Mouse (Mus musculus) midbrain, embryonic 16.5 days (tissue): ENCODE data around the gene Cyb561d1. TPM values are rescaled to one million over a fixed set of nuclear protein-coding genes. Genes with fewer than 3 reads are reported as not detected.

Source experiments
- ATAC-seq: fragments of 200-750 bp; cut with Nextera tagmentation; 2 replicates; pipeline ENCODE4 v1.8.0; 2017; ENCODE audit warnings: moderate TSS enrichment
- H3K27ac ChIP-seq: fragments of 300-500 bp; sonication (generic); 2 replicates; pipeline ENCODE4 v1.5.1; 2014; ENCODE audit warnings: mild to moderate bottlenecking, low read length, mixed read lengths
- H3K27me3 ChIP-seq: fragments of 300-500 bp; sonication (generic); 2 replicates; pipeline ENCODE4 v1.6.1; 2014; ENCODE audit warnings: low read depth, low read length, mixed read lengths; ENCODE audit not compliant: control insufficient read depth, insufficient read depth
- H3K36me3 ChIP-seq: fragments of 300-500 bp; sonication (generic); 2 replicates; pipeline ENCODE4 v1.6.1; 2014; ENCODE audit warnings: mild to moderate bottlenecking, low read length, moderate library complexity, mixed read lengths; ENCODE audit not compliant: control insufficient read depth, insufficient read depth
- H3K4me1 ChIP-seq: fragments of 300-500 bp; sonication (generic); 2 replicates; pipeline ENCODE4 v1.6.1; 2014; ENCODE audit warnings: mild to moderate bottlenecking, low read length, mixed read lengths; ENCODE audit not compliant: control insufficient read depth, insufficient read depth
- H3K4me2 ChIP-seq: fragments of 300-500 bp; sonication (generic); 2 replicates; pipeline ENCODE4 v1.6.1; 2014; ENCODE audit warnings: mild to moderate bottlenecking, low read length, mixed read lengths
- H3K4me3 ChIP-seq: fragments of 300-500 bp; sonication (generic); 2 replicates; pipeline ENCODE4 v1.5.1; 2014; ENCODE audit warnings: low read depth, mild to moderate bottlenecking, low read length, moderate library complexity, mixed read lengths
- H3K9ac ChIP-seq: fragments of 300-500 bp; sonication (generic); 2 replicates; pipeline ENCODE4 v1.6.1; 2014; ENCODE audit warnings: low read depth, low read length, mixed read lengths
- H3K9me3 ChIP-seq: fragments of 300-500 bp; sonication (generic); replicated peaks from 2 replicates; pipeline ENCODE4 v1.6.1; 2014; ENCODE audit warnings: mild to moderate bottlenecking, low read length, mixed read lengths; ENCODE audit not compliant: control insufficient read depth, poor library complexity, severe bottlenecking
- WGBS: fragments of 180-500 bp; shearing (Covaris S2); extraction: QIAGEN DNeasy Blood & Tissue Kit; methylation state at CpG from one replicate; pipeline ENCODE4 v1.1.7; 2014; 5-methylcytosine and 5-hydroxymethylcytosine counted together
- polyA plus RNA-seq: library from polyadenylated mRNA; unstranded; fragments of >200 nt; fragmentation: Nextera tagmentation; extraction: Ambion mirVana; gene quantifications from 2 replicates; pipeline ENCODE4 v1.2.1, GENCODE M21; 2015

The Cyb561d1 gene
- polyA plus RNA-seq, 1 experiment from 2014 or later = 4.8 TPM

GRCm38 (mm10) chr3:108158383-108159037, 42.5 kb downstream of the Cyb561d1 start:
- Histone ChIP-seq H3K4me3 (no peak overlapping the region), H3K4me1 (peaks cover 10% of the 10 kb centered on the region), H3K4me2 (no peak overlapping the region), H3K27ac (peak overlapping the region; percentile 71), H3K27me3 (no peaks in the 10 kb centered on the region), H3K9ac (peak overlapping the region; percentile 47), H3K9me3 (no peaks in the 10 kb centered on the region), H3K36me3 (no peaks in the 10 kb centered on the region)
- whole genome bisulfite sequencing = 29% methylated on average over 9 of the region's 9 CpGs
- ATAC-seq = peak; percentile 53

GRCm38 (mm10) chr3:108154656-108155055, 46.4 kb downstream of the Cyb561d1 start, which contains the start of gene Gpr61:
TSS of gene Gpr61 (minus strand) at chr3:108154882.
- peak within 1 kb of the TSS; percentile 72 for H3K9ac ChIP-seq
- H3K27me3 ChIP-seq = no peaks in the 10 kb centered on the region
- no peaks in the 10 kb centered on the region for H3K36me3 ChIP-seq
- ATAC-seq = peak; percentile 52
- peak within 1 kb of the TSS; percentile 49 for H3K4me2 ChIP-seq
- WGBS = 43% methylated on average over 4 of the region's 4 CpGs
- H3K4me1 ChIP-seq = peaks cover 13% of the 10 kb centered on the region
- peak within 1 kb of the TSS; percentile 44 for H3K4me3 ChIP-seq
- no peaks in the 10 kb centered on the region for H3K9me3 ChIP-seq
- peak within 1 kb of the TSS; percentile 64 for H3K27ac ChIP-seq

- no peak overlapping the region for H3K27ac ChIP-seq
- 91% methylated on average over 3 of the region's 3 CpGs for WGBS
- H3K27me3 ChIP-seq = no peaks in the 10 kb centered on the region
- H3K9ac ChIP-seq = no peak overlapping the region
- H3K9me3 ChIP-seq = no peaks in the 10 kb centered on the region
- no peak overlapping the region for H3K4me2 ChIP-seq
- H3K4me1 ChIP-seq = peaks cover 7% of the 10 kb centered on the region
- no peaks in the 10 kb centered on the region for H3K36me3 ChIP-seq
- ATAC-seq = no peak
- no peak overlapping the region for H3K4me3 ChIP-seq
Measured at GRCm38 (mm10) chr3:108152290-108152689, 48.7 kb downstream of the Cyb561d1 start.

- Histone ChIP-seq H3K9ac (0 out of 2 replicates have a peak overlapping the region, but pooled peaks have one; percentile 21), H3K36me3 (no peaks in the 10 kb centered on the region), H3K4me2 (no peak overlapping the region), H3K4me1 (peaks cover 32% of the 10 kb centered on the region), H3K27me3 (no peaks in the 10 kb centered on the region), H3K4me3 (no peak overlapping the region), H3K9me3 (no peaks in the 10 kb centered on the region), H3K27ac (no peak overlapping the region)
- 64% methylated on average over 11 of the region's 11 CpGs for WGBS
- peak; percentile 54 for ATAC-seq
Measured at GRCm38 (mm10) chr3:108147386-108148235, 53.4 kb downstream of the Cyb561d1 start.

DNA sequence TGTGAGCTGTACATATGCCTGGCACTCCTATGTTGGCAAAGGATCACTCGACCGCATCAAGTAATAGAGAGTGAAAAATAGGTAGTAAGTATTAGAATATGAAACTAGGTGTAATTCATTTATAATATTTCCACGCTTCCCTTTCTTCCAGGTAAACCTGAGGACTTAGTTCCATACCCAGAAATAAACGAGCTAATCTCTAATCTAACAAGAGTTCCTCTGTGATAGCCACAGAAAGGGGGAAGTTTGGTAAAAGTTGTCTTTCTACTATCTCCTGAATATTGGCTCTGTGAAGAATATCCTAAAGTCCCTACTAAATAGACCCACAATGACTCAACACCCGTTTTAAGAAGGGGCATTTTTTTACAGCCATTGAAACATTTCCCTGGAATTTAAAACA, 54.3 kb downstream of the Cyb561d1 start:
- peak overlapping the region; percentile 91 for H3K4me2 ChIP-seq
- H3K27me3 ChIP-seq = no peaks in the 10 kb centered on the region
- no peak for ATAC-seq
- H3K9ac ChIP-seq = peak overlapping the region; percentile 97
- H3K4me1 ChIP-seq = peaks cover 32% of the 10 kb centered on the region
- no peaks in the 10 kb centered on the region for H3K9me3 ChIP-seq
- no peaks in the 10 kb centered on the region for H3K36me3 ChIP-seq
- no peak overlapping the region; the same call in 1 of the 2 replicates for H3K27ac ChIP-seq
- WGBS = 66% methylated on average over 5 of the region's 5 CpGs
- H3K4me3 ChIP-seq = peak overlapping the region; percentile 100

Other genes with a start within 250 kb of the Cyb561d1 start
- not detected in 2 replicates for gene Gstm3, start 231.9 kb downstream of the Cyb561d1 start, polyA plus RNA-seq
- 6.5 and 7.7 TPM in 2 replicates for gene Gstm2, start 214.8 kb downstream of the Cyb561d1 start, polyA plus RNA-seq
- gene Gstm1, start 183.2 kb downstream of the Cyb561d1 start, polyA plus RNA-seq = 86.7 and 139 TPM in 2 replicates
- 22.2 and 23.1 TPM in 2 replicates for gene Gstm4, start 156.3 kb downstream of the Cyb561d1 start, polyA plus RNA-seq
- gene Ampd2, start 114.6 kb downstream of the Cyb561d1 start, polyA plus RNA-seq = 71.2 and 72.4 TPM in 2 replicates
- gene Gnat2, start 108.4 kb downstream of the Cyb561d1 start, polyA plus RNA-seq = 0.15 and 0.19 TPM in 2 replicates
- 115 and 125 TPM in 2 replicates for gene Gnai3, start 55.1 kb downstream of the Cyb561d1 start, polyA plus RNA-seq
- 6.1 and 8.3 TPM in 2 replicates for gene Gpr61, start 46.3 kb downstream of the Cyb561d1 start, polyA plus RNA-seq
- 11.8 and 12.6 TPM in 2 replicates for gene Amigo1, start 14.9 kb downstream of the Cyb561d1 start, polyA plus RNA-seq
- gene Atxn7l2, start 9.7 kb upstream of the Cyb561d1 start, polyA plus RNA-seq = 23.0 and 23.8 TPM in 2 replicates
- gene Sypl2, start 25.4 kb upstream of the Cyb561d1 start, polyA plus RNA-seq = 0.30 and 0.67 TPM in 2 replicates
- 220 and 238 TPM in 2 replicates for gene Psma5, start 55.7 kb upstream of the Cyb561d1 start, polyA plus RNA-seq
- 12.4 and 16.2 TPM in 2 replicates for gene Sort1, start 82.9 kb upstream of the Cyb561d1 start, polyA plus RNA-seq
- not detected in 2 replicates for gene Mybphl, start 163.7 kb upstream of the Cyb561d1 start, polyA plus RNA-seq
- gene Psrc1, start 182.6 kb upstream of the Cyb561d1 start, polyA plus RNA-seq = 3.9 and 5.2 TPM in 2 replicates
- gene Celsr2, start 214.3 kb upstream of the Cyb561d1 start, polyA plus RNA-seq = 27.9 and 33.2 TPM in 2 replicates
- 217 and 220 TPM in 2 replicates for gene Sars, start 244.0 kb upstream of the Cyb561d1 start, polyA plus RNA-seq